Mouse (Mus musculus): ENCODE results near the gene Gna12.

GRCm38 (mm10) chr5:140872532-140873038, 42.4 kb upstream of the Gna12 start:
- no peak for TF ChIP-seq POLR2A (IDR thresholded peaks at IDR 0.05; ENCODE audit: borderline replicate concordance, extremely low read depth, insufficient read depth, insufficient read length, poor library complexity, severe bottlenecking)
- no peak for TF ChIP-seq CTCF (IDR thresholded peaks at IDR 0.05; ENCODE audit: borderline replicate concordance, extremely low read depth, insufficient read depth, insufficient read length)
